Mouse (Mus musculus) spleen, adult 12 weeks (tissue): ENCODE results near the gene Tdrd6.

Experiments used
- DNase-seq: peaks from one replicate; pipeline ENCODE4 v3.0.0; 2022; ENCODE audit warnings: low spot score

Gene Tdrd6

DNA sequence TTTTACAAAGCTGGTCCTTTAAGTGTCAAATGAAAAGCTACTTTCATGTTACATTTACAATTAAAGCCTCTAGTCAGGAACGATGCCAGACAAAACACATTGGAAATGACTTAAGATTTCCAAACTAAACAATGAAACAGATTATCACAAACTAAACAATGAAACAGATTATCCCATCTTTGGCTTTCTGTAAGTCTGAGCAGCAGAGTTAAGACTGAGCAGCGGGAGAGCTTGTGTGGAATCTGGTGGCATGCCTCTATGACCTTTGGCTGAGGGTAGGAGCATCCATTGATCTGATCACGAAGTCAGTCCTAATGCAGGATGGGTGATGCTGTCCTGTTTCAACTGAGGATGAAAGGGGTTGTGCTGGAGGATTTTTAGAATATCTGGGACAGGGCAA, 17.9 kb downstream of the Tdrd6 start:
- no peak for DNase-seq

DNA sequence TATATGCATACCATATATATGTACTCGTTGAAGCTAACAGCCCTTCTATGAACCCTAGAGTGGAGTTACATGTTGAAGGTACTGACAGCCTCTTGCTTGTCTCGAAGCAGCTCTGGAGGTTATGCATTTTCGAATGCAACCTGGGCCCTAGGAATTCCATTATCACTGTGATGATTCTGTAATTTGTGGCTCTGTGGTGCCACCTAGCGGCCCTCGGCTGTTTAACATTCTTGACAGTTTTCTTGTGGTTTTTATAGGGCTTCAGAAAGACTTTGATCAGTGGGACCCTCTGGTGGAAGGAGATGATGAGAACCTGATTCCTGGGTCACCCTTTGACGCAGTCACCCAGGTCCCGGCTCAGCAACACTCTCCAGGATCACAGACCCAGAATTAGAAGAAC, 18.5 kb downstream of the Tdrd6 start:
- DNase-seq, result peak; percentile 11

DNA sequence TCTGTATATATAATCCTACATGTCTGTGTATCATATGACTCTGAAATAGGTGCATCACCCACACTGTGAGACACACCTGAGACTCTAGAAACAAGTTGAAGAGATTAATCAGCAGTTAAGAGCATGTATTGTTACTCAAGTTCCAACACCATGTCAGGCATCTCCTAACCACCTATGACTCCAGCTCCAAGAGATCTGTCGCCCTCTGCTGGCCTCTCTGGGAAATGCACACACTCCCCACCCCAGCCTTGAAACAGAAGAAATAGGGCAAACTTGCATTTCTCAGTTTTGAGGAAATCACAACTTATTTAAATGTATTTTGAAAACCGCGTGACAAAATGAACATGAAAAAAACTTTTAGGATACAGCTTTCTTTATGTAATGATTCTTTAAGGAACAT, 23.4 kb downstream of the Tdrd6 start:
- DNase-seq, result peak; percentile 44

DNA sequence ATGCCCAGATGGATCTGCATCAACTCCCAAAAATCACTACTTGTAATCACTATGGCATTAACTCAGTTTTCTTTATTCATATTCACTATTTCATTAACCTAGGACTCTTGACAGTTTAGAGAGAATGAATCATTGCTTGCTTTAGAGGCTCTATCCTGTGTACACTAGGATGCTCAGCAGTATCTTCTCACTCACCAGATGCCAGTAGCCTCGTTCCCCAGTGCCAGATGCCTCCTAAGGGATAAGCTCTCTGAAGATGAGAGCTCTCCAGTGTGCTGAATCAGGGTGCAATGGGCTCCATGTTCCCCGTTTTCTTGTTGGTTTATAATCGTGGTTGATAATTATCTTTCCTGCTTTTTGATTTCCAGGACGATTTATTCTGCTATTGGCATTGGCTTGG, 31.4 kb downstream of the Tdrd6 start:
- DNase-seq, result no peak

DNA sequence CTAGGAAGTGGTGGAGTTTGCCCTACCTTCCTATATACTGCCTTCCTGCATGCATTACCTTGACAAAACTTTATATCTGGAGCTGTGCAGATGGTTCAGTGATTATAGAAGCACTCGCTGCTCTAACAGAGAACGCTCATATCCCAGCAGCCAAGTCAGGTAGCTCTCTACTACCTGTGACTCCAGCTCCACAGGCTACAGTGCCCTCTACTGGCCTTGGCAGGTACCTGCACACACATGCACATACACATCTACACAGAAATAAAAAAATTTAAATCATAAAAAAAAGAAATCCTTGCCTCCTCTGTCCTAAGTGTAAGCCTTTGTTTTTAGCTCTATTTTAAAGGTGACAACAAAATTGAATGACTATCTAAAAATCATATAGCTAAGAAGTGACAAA, 32.4 kb downstream of the Tdrd6 start:
- no peak for DNase-seq

DNA sequence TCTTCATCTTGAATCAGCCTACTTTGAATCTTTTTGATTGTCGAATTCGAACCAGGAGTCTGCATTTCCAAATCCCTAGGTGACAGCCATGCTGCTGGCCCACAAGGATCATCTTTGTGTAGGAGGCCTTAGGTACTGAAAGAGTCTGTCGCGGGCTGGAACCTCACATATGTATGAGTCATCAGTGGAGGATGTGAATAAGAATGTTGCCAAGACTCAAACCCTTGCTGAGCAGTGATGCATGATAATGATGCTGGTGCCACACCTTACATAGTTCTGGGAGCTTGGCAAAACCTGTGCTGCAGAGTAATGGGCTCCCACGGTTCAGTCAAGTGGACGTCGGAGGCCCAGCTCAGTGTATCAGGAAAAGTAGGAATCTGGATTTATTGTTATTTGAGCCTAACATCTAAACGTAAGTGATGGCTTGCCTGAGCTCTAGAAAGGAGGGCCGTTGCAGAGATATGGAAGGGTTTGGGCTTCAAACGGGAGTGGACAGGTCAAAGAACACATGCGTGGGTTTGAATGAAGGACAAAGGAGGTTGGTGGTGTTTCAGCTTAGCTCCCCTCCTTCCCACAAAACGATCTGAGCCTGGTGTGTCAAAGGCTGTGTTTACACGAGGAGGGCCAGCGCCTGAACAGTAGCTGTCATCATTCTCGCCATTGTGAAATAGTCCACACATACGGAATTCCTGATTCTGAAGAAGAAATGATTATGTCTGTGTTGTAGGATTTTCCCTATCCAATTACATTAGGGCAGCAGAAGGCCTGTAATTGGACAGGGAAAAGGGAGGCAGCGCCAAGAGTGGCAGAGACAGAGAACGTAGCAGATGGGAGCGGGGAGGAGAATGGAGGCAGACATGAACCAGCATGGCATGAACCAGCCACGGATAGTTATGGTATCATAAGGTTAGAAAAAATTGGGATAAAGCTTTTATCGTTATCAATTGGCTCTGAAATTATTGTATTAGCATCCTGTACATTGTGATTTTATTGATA, 37.5 kb downstream of the Tdrd6 start:
- no peak for DNase-seq

DNA sequence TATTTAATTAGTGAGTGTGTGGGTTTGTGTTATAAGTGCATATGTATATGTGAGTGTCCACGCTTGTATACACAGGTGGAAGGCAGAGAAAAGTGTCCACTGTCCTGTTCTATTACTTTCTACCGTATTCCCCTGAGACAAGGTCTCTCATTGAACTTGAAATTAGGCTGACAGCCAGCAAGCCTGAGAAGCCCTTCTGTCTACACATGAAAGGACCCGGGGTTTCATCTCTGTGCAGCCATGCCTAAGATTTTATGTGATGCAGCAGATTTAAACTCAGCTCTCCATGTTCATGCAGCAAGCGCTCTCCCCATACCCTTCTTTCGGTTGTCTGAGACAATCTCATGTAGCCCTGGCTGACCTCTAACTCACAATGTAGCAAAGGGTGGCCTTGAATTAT, 39.6 kb downstream of the Tdrd6 start:
- no peak for DNase-seq

DNA sequence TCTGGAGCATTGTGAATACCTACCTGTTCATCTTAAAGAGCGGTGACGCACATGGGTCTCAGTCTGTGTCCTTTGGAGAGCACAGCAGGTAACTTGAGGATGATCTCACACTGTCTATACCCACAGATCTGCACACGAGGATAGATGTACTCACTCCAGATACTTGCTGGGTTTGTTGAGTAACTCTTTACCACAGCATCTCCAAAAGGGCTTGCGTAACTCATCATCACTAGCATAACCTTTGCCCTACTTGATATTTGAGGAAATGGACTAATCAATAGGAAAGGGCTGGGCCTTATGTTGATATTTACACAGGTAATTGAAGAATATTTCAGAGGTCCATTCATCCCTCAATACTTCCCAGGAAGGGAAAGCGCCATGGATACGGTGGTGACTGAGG, 40.3 kb downstream of the Tdrd6 start:
- DNase-seq, result no peak

DNA sequence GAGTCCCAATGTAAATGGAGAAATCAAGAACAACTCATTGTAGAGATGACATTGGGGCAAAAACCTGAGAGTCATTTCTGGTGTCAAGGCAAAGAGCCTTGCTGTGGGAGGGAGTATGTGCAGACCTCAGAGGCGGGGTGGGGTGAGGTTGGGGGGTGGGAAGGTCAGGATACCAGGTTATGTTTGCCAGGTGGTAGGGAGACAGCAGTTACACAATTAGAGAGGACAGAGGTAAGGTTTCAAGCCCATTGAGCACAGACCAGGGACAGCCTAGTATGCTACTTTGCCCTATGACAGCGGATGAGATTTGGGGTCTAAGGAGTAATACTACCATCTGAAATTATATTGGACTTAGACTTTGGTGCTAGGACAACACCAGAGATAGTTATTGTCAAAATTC, 42.8 kb downstream of the Tdrd6 start:
- DNase-seq, result no peak

DNA sequence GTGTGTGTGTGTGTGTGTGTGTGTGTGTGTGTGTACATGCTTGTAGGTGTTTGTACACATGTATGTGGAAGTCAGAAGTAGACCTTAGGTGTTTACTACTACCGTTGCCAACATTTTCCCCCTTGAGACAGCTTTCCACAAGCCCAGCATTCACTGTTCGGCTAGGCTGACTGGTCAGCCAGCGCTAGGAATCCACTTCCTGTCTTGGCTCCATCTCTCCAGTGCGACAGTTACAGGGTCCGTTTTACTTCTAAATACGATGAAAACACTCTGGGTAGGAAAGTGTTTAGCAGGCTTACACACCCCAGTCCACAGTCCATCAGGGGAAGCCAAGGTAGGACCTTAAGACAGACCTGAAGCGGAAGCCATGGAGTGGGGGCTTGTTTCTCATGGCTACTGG, 45.3 kb downstream of the Tdrd6 start:
- DNase-seq, result no peak

DNA sequence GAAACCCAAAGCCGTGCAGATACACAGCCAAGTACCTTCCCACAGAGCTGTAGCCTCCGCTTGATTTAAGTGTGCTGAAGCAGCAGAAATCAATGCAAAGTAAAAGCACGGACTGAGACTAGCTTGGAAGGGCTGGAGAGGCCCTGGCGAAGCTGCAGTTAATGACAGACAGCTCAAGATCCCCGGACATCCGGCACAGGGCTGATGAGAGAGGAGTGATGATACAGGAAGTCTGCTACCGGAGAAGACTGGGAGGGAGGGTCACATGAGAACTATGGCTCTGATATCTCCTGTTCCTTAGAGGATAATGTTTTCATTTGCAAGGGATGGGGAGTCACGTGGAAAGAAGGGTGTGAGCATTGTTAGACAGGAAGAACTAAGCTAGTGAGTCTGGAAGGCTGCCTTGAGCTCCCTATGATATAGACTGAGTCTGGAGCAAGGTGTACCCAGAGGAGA, 49.1 kb downstream of the Tdrd6 start:
- DNase-seq, result no peak

DNA sequence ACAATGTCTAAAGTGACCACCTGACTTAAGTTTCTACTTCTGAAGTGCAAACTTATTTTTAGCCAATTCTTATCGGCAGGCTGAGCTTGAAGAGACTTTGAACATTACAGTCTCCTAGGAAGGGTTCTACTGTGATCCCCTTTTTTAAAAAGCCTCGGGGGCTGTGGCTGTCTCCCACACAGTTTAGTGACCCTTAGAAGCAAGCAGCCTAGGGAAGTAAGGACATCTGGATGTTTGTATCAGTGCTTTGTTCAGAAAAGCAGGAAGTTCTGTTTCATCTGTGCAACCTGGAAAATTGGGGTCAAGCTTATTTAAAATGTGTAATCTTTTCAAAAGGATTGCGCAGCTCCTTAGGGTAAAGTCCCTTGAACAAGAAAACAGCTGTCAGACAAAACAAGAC, 49.6 kb downstream of the Tdrd6 start:
- no peak for DNase-seq

DNA sequence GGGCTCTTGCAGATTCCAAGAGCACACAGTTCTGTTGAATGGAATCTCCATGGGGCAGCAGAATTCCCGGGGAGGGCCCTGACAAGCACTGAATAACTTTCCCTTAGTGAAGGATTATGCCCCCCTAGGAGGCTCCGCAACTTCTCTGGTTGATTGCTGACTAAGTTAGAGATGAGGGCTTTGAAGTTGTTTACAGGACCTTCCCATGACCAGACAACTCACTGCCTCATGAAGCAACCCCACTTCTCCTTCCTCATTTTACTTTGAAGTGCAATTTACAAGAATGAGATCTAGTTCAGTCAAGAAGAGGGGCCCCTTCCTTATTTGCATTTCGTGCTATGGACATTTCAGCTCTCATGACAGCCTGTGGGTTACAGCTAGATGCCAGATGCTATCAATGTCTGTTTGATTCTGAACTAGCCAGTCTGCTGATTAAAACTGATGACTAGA, 56.5 kb downstream of the Tdrd6 start:
- DNase-seq, result no peak

DNA sequence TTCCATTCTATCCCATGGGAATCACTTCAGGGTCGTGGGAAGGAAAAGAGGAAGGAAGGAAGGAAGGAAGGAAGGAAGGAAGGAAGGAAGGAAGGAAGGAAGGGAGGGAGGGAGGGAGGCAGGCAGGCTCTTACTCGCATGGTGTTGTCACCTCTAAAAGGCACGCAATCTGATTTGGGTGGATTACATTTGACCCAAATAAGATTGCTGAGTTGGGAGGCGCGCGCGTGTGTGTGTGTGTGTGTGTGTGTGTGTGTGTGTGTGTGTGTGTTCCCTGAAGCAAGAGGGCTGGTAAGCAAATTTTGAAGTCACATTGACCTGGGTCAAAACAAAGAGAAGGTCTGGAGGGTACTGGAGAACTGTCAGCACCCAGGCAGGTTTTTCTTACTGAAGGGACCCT, 60.8 kb downstream of the Tdrd6 start:
- DNase-seq, result no peak

DNA sequence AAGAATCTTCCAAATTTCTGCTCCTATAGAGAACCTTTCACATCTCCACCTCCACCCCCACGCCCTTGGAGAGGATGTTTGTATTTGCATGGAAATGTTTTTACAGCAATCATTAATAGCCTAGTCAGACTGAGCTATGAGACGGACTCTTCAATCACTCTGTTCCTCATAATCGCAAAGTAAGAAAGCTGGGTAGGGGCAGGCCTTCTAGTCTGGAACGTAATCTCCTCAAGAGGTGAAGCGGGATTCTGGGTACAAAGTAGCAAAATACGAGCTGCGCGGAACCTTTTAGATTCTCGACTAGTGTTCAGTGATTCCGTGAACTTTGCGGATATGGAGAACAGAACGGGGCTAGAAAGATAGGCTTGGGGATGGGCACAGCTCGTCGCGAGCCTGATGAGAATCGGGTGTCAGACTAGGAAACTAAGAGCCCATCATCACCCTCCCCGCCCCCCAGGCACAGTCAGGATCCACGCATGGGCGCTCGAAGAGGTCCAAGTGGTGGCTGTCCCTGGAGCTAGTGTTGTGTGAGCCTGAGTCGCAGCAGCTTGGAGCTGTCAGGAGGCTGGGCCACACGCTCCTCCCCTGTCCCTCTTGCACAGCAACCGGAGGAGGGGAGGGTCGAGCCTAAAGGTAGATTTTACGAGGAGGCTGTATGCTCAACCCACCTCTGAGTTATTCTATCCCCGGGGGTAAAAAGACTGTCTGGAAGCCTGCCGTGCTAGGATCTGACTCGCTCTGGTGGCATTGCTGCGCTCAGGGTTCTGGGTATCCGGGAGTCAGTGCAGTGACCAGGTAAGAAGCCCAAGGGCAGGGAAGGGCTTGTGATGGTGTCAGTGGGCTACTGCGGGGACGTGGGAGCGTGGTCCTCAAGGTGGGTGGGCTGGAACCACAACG, 61.9 kb downstream of the Tdrd6 start, which contains the start of gene Pla2g7:
Gene Pla2g7, plus strand, starts transcription at position 107 of the 897 bp plus-strand sequence.
- DNase-seq, result no peak

DNA sequence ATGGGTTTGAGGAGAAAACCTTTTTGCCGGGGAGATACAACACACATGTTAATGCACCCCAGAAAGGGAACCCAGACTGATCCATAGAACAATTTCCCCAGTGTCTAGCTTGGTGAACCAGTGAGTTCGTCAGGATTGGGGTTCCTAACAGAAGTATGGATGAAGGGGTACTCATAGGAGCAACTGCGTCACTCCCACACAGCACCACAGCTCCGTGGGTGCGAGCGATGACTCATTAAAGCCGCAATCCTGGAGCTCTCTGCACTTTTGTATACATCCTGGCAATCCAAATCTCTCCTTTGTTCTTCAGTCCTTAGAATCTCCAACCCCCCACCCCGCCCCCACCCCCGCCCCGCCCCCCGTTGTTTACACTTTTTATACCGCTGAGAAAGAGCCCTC, 62.5 kb downstream of the Tdrd6 start:
- DNase-seq, result no peak
